Mouse (Mus musculus) bone marrow macrophage, adult 2 months (primary cell): ENCODE data around the gene Nutm2. TPM values are rescaled to one million over a fixed set of nuclear protein-coding genes. Genes with fewer than 3 reads are reported as not detected.
"Not testable (repeated sequence)": the region's sequence is repeated elsewhere in the genome, so short reads cannot be mapped to it uniquely, and the experiment has no call there.

Experiments used
- H3K27ac ChIP-seq: 2 replicates; pipeline ENCODE4 v1.5.1; 2012; ENCODE audit warnings: low read depth, low read length; ENCODE audit not compliant: insufficient read depth
- H3K4me1 ChIP-seq: 2 replicates; pipeline ENCODE4 v1.6.1; 2012; ENCODE audit warnings: low read length; ENCODE audit not compliant: control insufficient read depth, insufficient read depth
- H3K4me3 ChIP-seq: 2 replicates; pipeline ENCODE4 v1.5.1; 2012; ENCODE audit warnings: mild to moderate bottlenecking, low read length, moderate library complexity; ENCODE audit not compliant: insufficient read depth
- CTCF ChIP-seq: IDR thresholded peaks from 2 replicates; pipeline ENCODE4 v1.5.1; 2012; ENCODE audit warnings: low read depth, mild to moderate bottlenecking, low read length, moderate library complexity
- POLR2A ChIP-seq: IDR thresholded peaks from 2 replicates; pipeline ENCODE4 v1.6.1; 2012; ENCODE audit warnings: mild to moderate bottlenecking, low read depth, low read length, borderline replicate concordance
- polyA plus RNA-seq: library from polyadenylated mRNA; stranded (reverse); fragments of >200 nt; gene quantifications from 2 replicates; pipeline ENCODE4 v1.2.4, GENCODE M21; 2012; ENCODE audit not compliant: missing spikeins, insufficient read depth, insufficient read length

Nutm2 gene
- polyA plus RNA-seq, result not detected in 2 replicates

GRCm38 (mm10) chr13:50467007-50467406 lies at the start of gene Nutm2:
Gene Nutm2 (plus strand): TSS chr13:50467307.
- Histone ChIP-seq H3K4me3 (no peak within 1 kb of the TSS), H3K27ac (no peak within 1 kb of the TSS), H3K4me1 (no peaks in the 10 kb centered on the region)
- TF ChIP-seq CTCF, result no peak
- no peak for TF ChIP-seq POLR2A

GRCm38 (mm10) chr13:50417389-50418183 lies 49.5 kb upstream of the Nutm2 start, which contains the start of gene Fbxw17:
Gene Fbxw17 (plus strand): TSS chr13:50417864.
- no peak within 1 kb of the TSS for H3K27ac ChIP-seq
- peak within 1 kb of the TSS; percentile 83 for H3K4me3 ChIP-seq
- peaks cover 9% of the 10 kb centered on the region for H3K4me1 ChIP-seq
- TF ChIP-seq CTCF, result no peak
- no peak for TF ChIP-seq POLR2A

GRCm38 (mm10) chr13:50418421-50418820 lies 48.7 kb upstream of the Nutm2 start:
- no peak for TF ChIP-seq CTCF
- no peak for TF ChIP-seq POLR2A
- Histone ChIP-seq H3K27ac (no peak overlapping the region), H3K4me1 (peaks cover 9% of the 10 kb centered on the region), H3K4me3 (peak overlapping the region; percentile 83)

- Histone ChIP-seq H3K27ac (no peak overlapping the region), H3K4me3 (no peak overlapping the region), H3K4me1 (peaks cover 5% of the 10 kb centered on the region)
- TF ChIP-seq CTCF (no peak), POLR2A (no peak)
Observed at GRCm38 (mm10) chr13:50423625-50424209, 43.4 kb upstream of the Nutm2 start.

GRCm38 (mm10) chr13:50424517-50424916 lies 42.6 kb upstream of the Nutm2 start:
- H3K4me1 ChIP-seq, result no peaks in the 10 kb centered on the region; the same call in 1 of the 2 replicates
- TF ChIP-seq POLR2A, result no peak
- TF ChIP-seq CTCF, result no peak
- H3K27ac ChIP-seq, result no peak overlapping the region
- H3K4me3 ChIP-seq, result no peak overlapping the region

GRCm38 (mm10) chr13:50426686-50427085 lies 40.4 kb upstream of the Nutm2 start:
- H3K27ac ChIP-seq, result no peak overlapping the region
- no peaks in the 10 kb centered on the region for H3K4me1 ChIP-seq
- TF ChIP-seq CTCF, result no peak
- no peak overlapping the region for H3K4me3 ChIP-seq

GRCm38 (mm10) chr13:50443812-50444211 lies 23.3 kb upstream of the Nutm2 start, which contains the start of gene Gm47429:
Gene Gm47429 (minus strand): TSS chr13:50443912.
- TF ChIP-seq CTCF (no peak), POLR2A (no peak)
- H3K27ac ChIP-seq, result no peak within 1 kb of the TSS
- H3K4me3 ChIP-seq, result no peak within 1 kb of the TSS
- H3K4me1 ChIP-seq, result no peaks in the 10 kb centered on the region

- H3K4me3 ChIP-seq, result no peak overlapping the region
- TF ChIP-seq CTCF (no peak), POLR2A (no peak)
- no peak overlapping the region for H3K27ac ChIP-seq
- no peaks in the 10 kb centered on the region for H3K4me1 ChIP-seq
Observed at GRCm38 (mm10) chr13:50445261-50445660, 21.8 kb upstream of the Nutm2 start.

GRCm38 (mm10) chr13:50452266-50452665 lies 14.8 kb upstream of the Nutm2 start:
- H3K4me1 ChIP-seq, H3K4me3 ChIP-seq, H3K27ac ChIP-seq: not testable (repeated sequence)

- TF ChIP-seq POLR2A (no peak), CTCF (no peak)
- Histone ChIP-seq H3K27ac (no peak overlapping the region), H3K4me3 (no peak overlapping the region), H3K4me1 (no peaks in the 10 kb centered on the region)
Observed at GRCm38 (mm10) chr13:50453426-50453825, 13.7 kb upstream of the Nutm2 start.

- H3K4me1 ChIP-seq, H3K27ac ChIP-seq, H3K4me3 ChIP-seq: not testable (repeated sequence)
Observed at GRCm38 (mm10) chr13:50460433-50460832, 6.7 kb upstream of the Nutm2 start.
